In the genomic region with DNA sequence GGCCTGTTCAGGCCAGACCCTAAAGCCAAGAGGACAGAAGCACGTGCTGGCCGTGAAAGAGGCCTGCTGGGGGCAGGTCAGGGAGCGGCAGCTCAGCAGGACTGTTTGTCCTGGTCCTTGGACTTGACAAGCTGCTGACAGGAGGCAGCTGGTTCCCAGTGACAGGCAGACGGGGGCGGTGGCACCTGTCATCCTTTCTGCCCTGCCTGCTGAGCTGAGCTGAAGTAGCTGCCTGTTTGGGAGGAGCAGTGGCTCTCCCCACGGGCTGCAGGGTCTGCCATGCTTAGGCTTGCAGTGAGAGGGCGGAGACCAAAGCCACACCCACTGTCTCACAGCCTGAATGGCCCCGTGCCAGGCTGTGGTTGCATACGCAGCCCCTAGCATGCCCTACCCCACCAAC, we compare ENCODE assay signal across 8 mouse cellular contexts. TPM values are rescaled to one million over a fixed set of nuclear protein-coding genes. Genes with fewer than 3 reads are reported as not detected.
DNase-seq lines count a peak whose midpoint lies in the region; ATAC-seq and TF ChIP-seq lines count a peak whose summit lies in the region.

No protein-coding gene starts in this region.

- H3K27ac ChIP-seq in intestine, embryonic 14.5 days (ENCODE audit: low read depth), result no peak overlapping the region
- no peak overlapping the region for H3K27ac ChIP-seq in intestine, postnatal 0 days (ENCODE audit: low read depth, low read length)
- H3K27ac ChIP-seq in hindbrain, embryonic 13.5 days, result no peak overlapping the region
- H3K27ac ChIP-seq in limb, embryonic 14.5 days (replicated peaks; ENCODE audit: low read depth, low read length), result no peak overlapping the region
- H3K27ac ChIP-seq in midbrain, embryonic 15.5 days, result no peak overlapping the region

- H3K36me3 ChIP-seq in intestine, embryonic 14.5 days (ENCODE audit: control insufficient read depth, insufficient read depth, low read length), result no peaks in the 10 kb centered on the region
- no peaks in the 10 kb centered on the region for H3K36me3 ChIP-seq in intestine, postnatal 0 days (ENCODE audit: control insufficient read depth, insufficient read depth)
- no peaks in the 10 kb centered on the region for H3K36me3 ChIP-seq in hindbrain, embryonic 13.5 days
- H3K36me3 ChIP-seq in limb, embryonic 14.5 days (ENCODE audit: control insufficient read depth, insufficient read depth, low read length), result no peaks in the 10 kb centered on the region
- no peaks in the 10 kb centered on the region for H3K36me3 ChIP-seq in midbrain, embryonic 15.5 days (replicated peaks)

- whole genome bisulfite sequencing in intestine, embryonic 14.5 days, result 7% methylated on average over 9 of the region's 9 CpGs
- WGBS in intestine, postnatal 0 days, result 7% methylated on average over 9 of the region's 9 CpGs
- 2% methylated on average over 9 of the region's 9 CpGs for WGBS in hindbrain, embryonic 13.5 days
- 6% methylated on average over 9 of the region's 9 CpGs for WGBS in limb, embryonic 14.5 days
- WGBS in midbrain, embryonic 15.5 days, result 5% methylated on average over 9 of the region's 9 CpGs

- DNase-seq in intestine, embryonic 14.5 days (ENCODE audit: low spot score), result peak; percentile 67
- peak; percentile 65 to 72 for DNase-seq in gastrocnemius, adult 8-10 months (ENCODE audit: low spot score in 2 of 2)
- peak; percentile 77 for DNase-seq in limb, embryonic 14.5 days (ENCODE audit: low spot score)
- DNase-seq in thymus, postnatal 36 days, result peak; percentile 5 to 36

- H3K4me2 ChIP-seq in intestine, embryonic 14.5 days (ENCODE audit: low read length), result no peak overlapping the region
- H3K4me2 ChIP-seq in intestine, postnatal 0 days (replicated peaks; ENCODE audit: low read depth), result no peak overlapping the region
- no peak overlapping the region for H3K4me2 ChIP-seq in hindbrain, embryonic 13.5 days
- H3K4me2 ChIP-seq in limb, embryonic 14.5 days (replicated peaks; ENCODE audit: low read depth, low read length, severe bottlenecking), result 0 out of 2 replicates have a peak overlapping the region, but pooled peaks have one; percentile 2
- H3K4me2 ChIP-seq in midbrain, embryonic 15.5 days, result no peak overlapping the region

- no peaks in the 10 kb centered on the region for H3K9me3 ChIP-seq in intestine, embryonic 14.5 days (ENCODE audit: control insufficient read depth, low read length)
- H3K9me3 ChIP-seq in intestine, postnatal 0 days (ENCODE audit: control insufficient read depth), result no peaks in the 10 kb centered on the region
- H3K9me3 ChIP-seq in hindbrain, embryonic 13.5 days, result no peaks in the 10 kb centered on the region
- H3K9me3 ChIP-seq in limb, embryonic 14.5 days (ENCODE audit: control insufficient read depth, low read length), result no peaks in the 10 kb centered on the region
- H3K9me3 ChIP-seq in midbrain, embryonic 15.5 days, result no peaks in the 10 kb centered on the region

- TF ChIP-seq POLR2A in limb, embryonic 14.5 days (IDR thresholded peaks at IDR 0.05; ENCODE audit: borderline replicate concordance, extremely low read depth, insufficient read depth, insufficient read length), result no peak

- ATAC-seq in intestine, embryonic 14.5 days (replicated peaks; ENCODE audit: low FRiP score, low TSS enrichment, low read depth), result 0 out of 2 replicates have a peak, but pooled peaks have one; percentile 29
- no peak for ATAC-seq in intestine, postnatal 0 days
- peak; percentile 87 for ATAC-seq in common myeloid progenitor, adult 5-6 weeks (replicated peaks; ENCODE audit: low read depth, poor library complexity, severe bottlenecking)
- ATAC-seq in hindbrain, embryonic 13.5 days (ENCODE audit: low FRiP score), result peak; percentile 75
- peak; percentile 83 for ATAC-seq in limb, embryonic 14.5 days (ENCODE audit: low FRiP score, low read depth)
- peak; percentile 66 for ATAC-seq in midbrain, embryonic 15.5 days (replicated peaks)

- H3K4me1 ChIP-seq in intestine, embryonic 14.5 days (replicated peaks; ENCODE audit: control insufficient read depth, insufficient read depth, low read length), result peaks cover 6% of the 10 kb centered on the region; the same call in 1 of the 2 replicates
- no peaks in the 10 kb centered on the region for H3K4me1 ChIP-seq in intestine, postnatal 0 days (replicated peaks; ENCODE audit: control insufficient read depth, insufficient read depth, low read length)
- peaks cover 14% of the 10 kb centered on the region for H3K4me1 ChIP-seq in hindbrain, embryonic 13.5 days (replicated peaks)
- H3K4me1 ChIP-seq in limb, embryonic 14.5 days (ENCODE audit: control insufficient read depth, insufficient read depth, low read length), result peaks cover 7% of the 10 kb centered on the region
- peaks cover 5% of the 10 kb centered on the region for H3K4me1 ChIP-seq in midbrain, embryonic 15.5 days

- no peaks in the 10 kb centered on the region for H3K27me3 ChIP-seq in intestine, embryonic 14.5 days (replicated peaks; ENCODE audit: control insufficient read depth, insufficient read depth, low read length)
- H3K27me3 ChIP-seq in intestine, postnatal 0 days (replicated peaks; ENCODE audit: control insufficient read depth, insufficient read depth, low read length), result no peaks in the 10 kb centered on the region
- H3K27me3 ChIP-seq in hindbrain, embryonic 13.5 days, result peaks cover 19% of the 10 kb centered on the region; the same call in 1 of the 2 replicates
- H3K27me3 ChIP-seq in limb, embryonic 14.5 days (ENCODE audit: control insufficient read depth, insufficient read depth, low read length), result no peaks in the 10 kb centered on the region
- no peaks in the 10 kb centered on the region for H3K27me3 ChIP-seq in midbrain, embryonic 15.5 days (replicated peaks)

- H3K4me3 ChIP-seq in intestine, embryonic 14.5 days (ENCODE audit: low read depth, low read length), result no peak overlapping the region
- H3K4me3 ChIP-seq in intestine, postnatal 0 days (ENCODE audit: low read depth, low read length), result no peak overlapping the region
- H3K4me3 ChIP-seq in hindbrain, embryonic 13.5 days, result no peak overlapping the region
- no peak overlapping the region for H3K4me3 ChIP-seq in limb, embryonic 14.5 days (replicated peaks; ENCODE audit: low read length)
- no peak overlapping the region for H3K4me3 ChIP-seq in midbrain, embryonic 15.5 days

- no peak overlapping the region for H3K9ac ChIP-seq in intestine, embryonic 14.5 days (ENCODE audit: low read length)
- no peak overlapping the region for H3K9ac ChIP-seq in intestine, postnatal 0 days (ENCODE audit: low read depth, low read length)
- no peak overlapping the region for H3K9ac ChIP-seq in hindbrain, embryonic 13.5 days
- 0 out of 2 replicates have a peak overlapping the region, but pooled peaks have one; percentile 21 for H3K9ac ChIP-seq in limb, embryonic 14.5 days (ENCODE audit: low read depth, low read length, severe bottlenecking)
- no peak overlapping the region for H3K9ac ChIP-seq in midbrain, embryonic 15.5 days

- no peak for TF ChIP-seq CTCF in intestine, postnatal 0 days (IDR thresholded peaks at IDR 0.05; ENCODE audit: low read depth)

RNA-seq across cellular contexts. Expression of gene Otos, which starts 50.4 kb away (rescaled TPM):
- polyA plus RNA-seq in intestine, embryonic 14.5 days (2014; fragmentation: Nextera tagmentation; extraction: Ambion mirVana), result 0.09 TPM in 1 of 2 replicates, not detected in the other
- polyA plus RNA-seq in intestine, postnatal 0 days (2015; fragmentation: Nextera tagmentation; extraction: Ambion mirVana), result not detected in 2 replicates
- total RNA-seq in common myeloid progenitor, adult 5-6 weeks (2017), result 6.0 and 8.2 TPM in 2 replicates
- not detected for total RNA-seq in gastrocnemius, adult 8-10 months (2022)
- 0.12 TPM in 1 of 2 replicates, not detected in the other for polyA plus RNA-seq in hindbrain, embryonic 13.5 days (2015; fragmentation: Nextera tagmentation; extraction: Ambion mirVana)
- polyA plus RNA-seq in limb, embryonic 14.5 days (2012; rRNA removed), result 0.19 TPM in 1 of 2 replicates, not detected in the other
- polyA plus RNA-seq in limb, embryonic 14.5 days (2014; fragmentation: Nextera tagmentation; extraction: Ambion mirVana), result not detected in 2 replicates
- polyA plus RNA-seq in midbrain, embryonic 15.5 days (2015; fragmentation: Nextera tagmentation; extraction: Ambion mirVana), result 0.35 TPM in 1 of 2 replicates, not detected in the other

RNA-seq across cellular contexts. Expression of gene Cops9, which starts 57.3 kb away (rescaled TPM):
- 424 and 467 TPM in 2 replicates for polyA plus RNA-seq in intestine, embryonic 14.5 days (2014; fragmentation: Nextera tagmentation; extraction: Ambion mirVana)
- 415 and 419 TPM in 2 replicates for polyA plus RNA-seq in intestine, postnatal 0 days (2015; fragmentation: Nextera tagmentation; extraction: Ambion mirVana)
- total RNA-seq in common myeloid progenitor, adult 5-6 weeks (2017), result 124 and 156 TPM in 2 replicates
- 100 to 1,000 TPM; 189 to 223 (median 200) TPM for total RNA-seq in gastrocnemius, adult 8-10 months (2022)
- polyA plus RNA-seq in hindbrain, embryonic 13.5 days (2015; fragmentation: Nextera tagmentation; extraction: Ambion mirVana), result 597 TPM in 2 replicates
- polyA plus RNA-seq in limb, embryonic 14.5 days (2012; rRNA removed), result 204 and 208 TPM in 2 replicates
- polyA plus RNA-seq in limb, embryonic 14.5 days (2014; fragmentation: Nextera tagmentation; extraction: Ambion mirVana), result 403 and 441 TPM in 2 replicates
- 526 and 562 TPM in 2 replicates for polyA plus RNA-seq in midbrain, embryonic 15.5 days (2015; fragmentation: Nextera tagmentation; extraction: Ambion mirVana)

Comparison
In these comparisons a context has a peak if more than half of its experiments do, and no peak if none do; other contexts are left out.
1. DNase-seq: peak in every context shown above with its lines; median percentile 77 in limb, embryonic 14.5 days; 68 in gastrocnemius, adult 8-10 months; 67 in intestine, embryonic 14.5 days; 20 in thymus, postnatal 36 days.